Mouse (Mus musculus) CH12.LX (cell line): ENCODE measurements around the gene C77080.

Experiments used
- CTCF ChIP-seq, 2 experiments: IDR thresholded peaks in 1 of 2; conservative IDR thresholded peaks in 1 of 2; 2 replicates each; pipeline ENCODE4 v1.5.1; 2011 to 2012; ENCODE audit warnings: low read depth in 2 of 2, low read length in 2 of 2, improper control_type of control experiment in 1 of 2, inconsistent platforms in 1 of 2, mild to moderate bottlenecking in 1 of 2, moderate library complexity in 1 of 2
- EP300 ChIP-seq: IDR thresholded peaks from 2 replicates; pipeline ENCODE4 v1.6.1; 2011; ENCODE audit warnings: low read length, improper control_type of control experiment
- HCFC1 ChIP-seq: IDR thresholded peaks from 2 replicates; pipeline ENCODE4 v1.6.1; 2012; ENCODE audit warnings: low read depth, mild to moderate bottlenecking, inconsistent platforms, low read length, improper control_type of control experiment
- IRF4 ChIP-seq: IDR thresholded peaks from 2 replicates; pipeline ENCODE4 v1.6.1; 2014; ENCODE audit warnings: low read depth, mild to moderate bottlenecking, inconsistent platforms, low read length, improper control_type of control experiment
- JUN ChIP-seq: IDR thresholded peaks from 2 replicates; pipeline ENCODE4 v1.6.1; 2011; ENCODE audit warnings: low read depth, mild to moderate bottlenecking, low read length, improper control_type of control experiment, moderate library complexity; ENCODE audit not compliant: insufficient read depth
- KAT2A ChIP-seq: IDR thresholded peaks from 2 replicates; pipeline ENCODE4 v1.6.1; 2012; ENCODE audit warnings: low read length, improper control_type of control experiment, inconsistent platforms; ENCODE audit not compliant: insufficient replicate concordance
- MAX ChIP-seq: IDR thresholded peaks from 2 replicates; pipeline ENCODE4 v1.6.1; 2011; ENCODE audit warnings: low read length, improper control_type of control experiment
- MEF2A ChIP-seq: IDR thresholded peaks from 2 replicates; pipeline ENCODE4 v1.6.1; 2014; ENCODE audit warnings: low read depth, mild to moderate bottlenecking, inconsistent platforms, low read length, improper control_type of control experiment, borderline replicate concordance
- MXI1 ChIP-seq: IDR thresholded peaks from 2 replicates; pipeline ENCODE4 v1.6.1; 2011; ENCODE audit warnings: mild to moderate bottlenecking, low read depth, low read length, improper control_type of control experiment
- NELFE ChIP-seq: IDR thresholded peaks from 2 replicates; pipeline ENCODE4 v1.6.1; 2011; ENCODE audit warnings: low read depth, low read length, improper control_type of control experiment
- POLR2A ChIP-seq: IDR thresholded peaks from 2 replicates; pipeline ENCODE4 v1.6.1; 2011; ENCODE audit warnings: low read depth, mild to moderate bottlenecking, improper control_type of control experiment, low read length
- POLR2AphosphoS2 ChIP-seq: IDR thresholded peaks from 2 replicates; pipeline ENCODE4 v1.6.1; 2011; ENCODE audit warnings: low read depth, low read length, improper control_type of control experiment
- RCOR1 ChIP-seq: conservative IDR thresholded peaks from 2 replicates; pipeline ENCODE4 v1.6.1; 2012; ENCODE audit warnings: low read depth, mild to moderate bottlenecking, inconsistent platforms, low read length, improper control_type of control experiment
- SIN3A ChIP-seq: IDR thresholded peaks from 2 replicates; pipeline ENCODE4 v1.6.1; 2012; ENCODE audit warnings: low read length, improper control_type of control experiment, inconsistent platforms

DNA sequence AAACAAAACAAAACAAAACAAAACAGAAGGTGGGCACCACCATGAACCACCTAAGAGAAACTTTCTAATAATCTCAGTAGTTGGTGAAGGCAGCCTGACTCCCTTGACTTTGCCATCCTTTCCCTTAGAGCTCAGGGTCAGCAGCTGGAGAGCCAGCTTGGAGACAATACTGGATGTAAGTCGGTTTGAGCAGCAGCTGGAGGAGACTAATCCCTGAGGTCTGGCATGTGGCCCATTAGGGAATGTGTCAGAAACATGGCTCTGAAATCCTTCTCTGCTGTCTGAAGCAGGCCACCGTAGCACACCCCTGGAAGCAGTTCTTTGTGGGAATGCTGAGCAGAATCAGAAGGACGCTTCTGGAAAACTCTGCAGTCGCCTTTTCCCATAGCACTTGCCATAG is 49.7 kb downstream of the C77080 start:
- TF ChIP-seq MEF2A (no peak), RCOR1 (no peak), MAX (no peak), CTCF (conservative IDR thresholded peaks at IDR 0.05 in 1 of 2, IDR thresholded peaks at IDR 0.05 in 1 of 2; ENCODE audit: low read depth in 2 of 2, low read length in 2 of 2) (no peak), JUN (no peak), SIN3A (no peak), POLR2A (no peak), HCFC1 (no peak), IRF4 (no peak), MXI1 (no peak), POLR2AphosphoS2 (no peak), EP300 (no peak), KAT2A (no peak), NELFE (no peak)
